Mouse (Mus musculus) neural tube, embryonic 15.5 days (tissue): ENCODE data around the gene Fuk. TPM values are rescaled to one million over a fixed set of nuclear protein-coding genes. Genes with fewer than 3 reads are reported as not detected.

Experiments
- ATAC-seq: fragments of 200-750 bp; cut with Nextera tagmentation; 2 replicates; pipeline ENCODE4 v1.8.0; 2017; ENCODE audit warnings: mild to moderate bottlenecking, moderate TSS enrichment, moderate library complexity; ENCODE audit not compliant: low FRiP score
- H3K27ac ChIP-seq: fragments of 300-500 bp; sonication (generic); replicated peaks from 2 replicates; pipeline ENCODE4 v1.5.1; 2015; ENCODE audit warnings: mild to moderate bottlenecking, inconsistent platforms
- H3K27me3 ChIP-seq: fragments of 300-500 bp; sonication (generic); replicated peaks from 2 replicates; pipeline ENCODE4 v1.6.1; 2015; ENCODE audit warnings: inconsistent platforms
- H3K36me3 ChIP-seq: fragments of 300-500 bp; sonication (generic); 2 replicates; pipeline ENCODE4 v1.6.1; 2015; ENCODE audit warnings: inconsistent platforms
- H3K4me1 ChIP-seq: fragments of 300-500 bp; sonication (generic); 2 replicates; pipeline ENCODE4 v1.6.1; 2015; ENCODE audit warnings: inconsistent platforms
- H3K4me2 ChIP-seq: fragments of 300-500 bp; sonication (generic); 2 replicates; pipeline ENCODE4 v1.6.1; 2015; ENCODE audit warnings: inconsistent platforms, mild to moderate bottlenecking, moderate library complexity
- H3K4me3 ChIP-seq: fragments of 300-500 bp; sonication (generic); replicated peaks from 2 replicates; pipeline ENCODE4 v1.5.1; 2015; ENCODE audit warnings: mild to moderate bottlenecking, inconsistent platforms
- H3K9ac ChIP-seq: fragments of 300-500 bp; sonication (generic); replicated peaks from 2 replicates; pipeline ENCODE4 v1.6.1; 2015; ENCODE audit warnings: mild to moderate bottlenecking, inconsistent platforms
- H3K9me3 ChIP-seq: fragments of 300-500 bp; sonication (generic); replicated peaks from 2 replicates; pipeline ENCODE4 v1.6.1; 2016; ENCODE audit warnings: inconsistent platforms
- WGBS: fragments of 180-500 bp; shearing (Covaris S2); methylation state at CpG from one replicate; pipeline ENCODE4 v1.1.7; 2015; ENCODE audit warnings: mixed read lengths; 5-methylcytosine and 5-hydroxymethylcytosine counted together
- polyA plus RNA-seq: library from polyadenylated mRNA; unstranded; fragments of >200 nt; fragmentation: Nextera tagmentation; extraction: Ambion mirVana; gene quantifications from 2 replicates; pipeline ENCODE4 v1.2.1, GENCODE M21; 2015

The Fuk gene
- 7.3 and 7.5 TPM in 2 replicates for polyA plus RNA-seq

DNA sequence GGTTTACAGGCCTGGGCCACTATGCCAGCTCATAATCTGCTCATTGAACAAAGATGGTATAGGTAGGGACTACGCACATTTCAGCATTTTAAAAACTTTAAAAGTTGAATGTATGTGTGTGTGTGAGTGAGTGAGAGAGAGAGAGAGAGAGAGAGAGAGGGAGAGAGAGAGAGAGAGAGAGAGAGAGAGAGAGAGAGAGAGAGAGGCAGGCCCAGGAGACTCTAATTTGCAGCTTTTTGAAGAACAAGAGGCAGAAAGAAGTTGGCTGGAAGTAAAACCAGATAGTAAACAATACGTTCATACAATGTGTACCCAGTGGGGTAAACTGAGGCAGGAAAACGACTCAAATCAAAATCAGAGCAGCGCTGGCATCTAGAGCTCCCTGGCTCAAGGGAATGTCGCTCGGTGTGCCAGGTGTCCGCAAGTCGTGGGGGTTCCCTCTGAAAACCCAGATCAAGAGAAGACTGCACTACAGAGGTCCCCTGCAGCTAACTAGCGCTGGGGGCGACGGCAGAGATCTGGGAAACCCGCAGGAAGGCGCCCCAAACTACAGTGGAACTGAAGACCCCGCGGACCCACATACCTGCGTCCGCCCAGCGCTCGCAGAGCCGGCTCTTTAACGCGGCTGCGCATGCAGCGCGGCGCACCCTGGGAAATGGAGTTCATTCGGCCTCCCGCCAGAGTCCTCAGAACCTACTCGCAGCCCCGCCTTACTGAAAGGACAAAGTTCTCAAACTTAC lies at the start of gene Fuk:
Gene Fuk, minus strand, starts transcription at position 650 of the 740 bp plus-strand sequence.
- Histone ChIP-seq H3K27me3 (no peaks in the 10 kb centered on the region), H3K36me3 (0 out of 2 replicates have a peak, but pooled peaks cover 12% of the 10 kb centered on the region), H3K27ac (no peak within 1 kb of the TSS), H3K9me3 (no peaks in the 10 kb centered on the region), H3K4me1 (peaks cover 6% of the 10 kb centered on the region), H3K9ac (peak within 1 kb of the TSS; percentile 65), H3K4me2 (peak within 1 kb of the TSS; percentile 65), H3K4me3 (peak within 1 kb of the TSS; percentile 73)
- WGBS = 3% methylated on average over 30 of the region's 30 CpGs
- ATAC-seq = peak; percentile 96

DNA sequence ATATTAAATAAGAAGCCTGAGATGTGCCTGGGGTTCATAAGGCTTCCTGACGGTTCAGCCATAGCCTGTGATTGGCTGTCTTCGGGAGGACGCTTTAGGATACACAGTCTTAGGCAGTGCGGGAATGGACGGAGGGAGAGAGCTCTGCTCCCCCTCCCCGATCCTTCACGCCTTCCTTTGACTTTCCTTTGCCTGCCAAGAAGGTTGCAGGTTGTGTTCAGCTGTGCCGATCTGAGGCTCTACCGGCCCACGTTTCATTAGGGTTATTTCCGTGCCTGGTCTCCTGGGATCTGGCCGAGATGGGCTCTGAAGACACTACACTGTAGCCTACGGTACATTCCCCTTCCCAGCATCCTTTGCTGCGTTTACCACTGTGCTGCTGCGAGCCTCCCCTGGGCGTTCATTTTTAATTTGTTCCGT lies 47.8 kb upstream of the Fuk start:
- peak; percentile 86 for ATAC-seq
- no peaks in the 10 kb centered on the region for H3K9me3 ChIP-seq

DNA sequence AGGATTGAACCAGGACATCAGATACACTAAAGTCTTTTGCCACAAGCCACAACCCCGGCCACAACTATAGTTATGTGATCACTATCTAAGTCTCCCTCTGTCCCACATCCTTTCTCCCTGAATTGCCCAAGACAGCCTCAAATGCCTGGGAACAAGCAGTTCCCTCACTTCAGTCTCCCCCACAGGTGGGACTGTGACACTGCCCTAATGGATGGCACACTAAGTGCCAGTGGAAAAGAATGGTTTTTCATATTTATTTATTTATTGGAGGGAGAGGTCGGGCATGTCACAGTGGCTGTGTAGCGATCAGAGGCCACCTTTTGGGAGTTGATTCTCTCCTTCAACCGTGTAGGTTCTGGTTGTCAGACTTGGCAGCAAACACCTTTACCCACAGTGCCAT lies 43.4 kb upstream of the Fuk start:
- H3K27me3 ChIP-seq = no peaks in the 10 kb centered on the region
- no peak overlapping the region for H3K9ac ChIP-seq
- no peaks in the 10 kb centered on the region for H3K36me3 ChIP-seq
- H3K9me3 ChIP-seq = no peaks in the 10 kb centered on the region
- ATAC-seq = no peak
- no peak overlapping the region for H3K4me3 ChIP-seq
- WGBS = 79% methylated on average over 4 of the region's 4 CpGs
- peaks cover 12% of the 10 kb centered on the region for H3K4me1 ChIP-seq
- H3K4me2 ChIP-seq = no peak overlapping the region
- no peak overlapping the region for H3K27ac ChIP-seq

More for the DNA sequence above, 47.8 kb upstream of the Fuk start:
- peaks cover 8% of the 10 kb centered on the region; the same call in 1 of the 2 replicates for H3K4me1 ChIP-seq
- WGBS = 64% methylated on average over 17 of the region's 17 CpGs
- no peaks in the 10 kb centered on the region for H3K27me3 ChIP-seq
- no peaks in the 10 kb centered on the region for H3K36me3 ChIP-seq
- H3K27ac ChIP-seq = peak overlapping the region; percentile 73
- peak overlapping the region; percentile 42 for H3K4me2 ChIP-seq
- no peak overlapping the region for H3K9ac ChIP-seq
- peak overlapping the region; percentile 13; the same call in 1 of the 2 replicates for H3K4me3 ChIP-seq

DNA sequence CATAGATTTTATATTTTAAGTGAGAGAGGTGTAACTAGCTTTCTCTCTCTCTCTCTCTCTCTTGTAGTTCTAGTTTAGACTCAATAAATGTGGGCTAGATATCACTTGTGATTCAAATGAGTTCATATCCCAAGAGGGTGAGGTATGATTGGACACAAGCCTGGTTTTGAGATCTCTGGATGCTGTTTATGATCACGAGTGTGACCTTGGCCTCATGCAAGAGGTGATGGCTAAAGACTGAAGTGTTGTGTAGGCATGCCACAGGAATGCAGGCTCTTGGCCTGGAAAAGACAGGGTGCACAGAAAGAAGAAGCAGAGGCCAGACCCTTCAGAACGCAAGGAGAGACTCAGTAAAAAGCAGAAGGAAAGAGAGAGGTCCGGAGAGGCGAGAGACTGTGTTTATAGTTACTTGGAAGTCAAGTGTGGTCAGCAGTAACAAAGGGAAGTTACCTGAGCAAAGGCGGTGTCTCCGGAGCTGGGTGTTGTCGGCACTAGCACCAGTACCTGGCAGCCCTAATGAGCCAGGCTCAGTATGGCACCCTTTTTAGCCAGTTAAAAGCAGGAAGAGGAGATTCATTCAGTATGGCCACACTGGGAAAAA lies 42.1 kb upstream of the Fuk start:
- Histone ChIP-seq H3K36me3 (no peaks in the 10 kb centered on the region), H3K4me1 (peaks cover 6% of the 10 kb centered on the region)
- 89% methylated on average over 7 of the region's 7 CpGs for WGBS

DNA sequence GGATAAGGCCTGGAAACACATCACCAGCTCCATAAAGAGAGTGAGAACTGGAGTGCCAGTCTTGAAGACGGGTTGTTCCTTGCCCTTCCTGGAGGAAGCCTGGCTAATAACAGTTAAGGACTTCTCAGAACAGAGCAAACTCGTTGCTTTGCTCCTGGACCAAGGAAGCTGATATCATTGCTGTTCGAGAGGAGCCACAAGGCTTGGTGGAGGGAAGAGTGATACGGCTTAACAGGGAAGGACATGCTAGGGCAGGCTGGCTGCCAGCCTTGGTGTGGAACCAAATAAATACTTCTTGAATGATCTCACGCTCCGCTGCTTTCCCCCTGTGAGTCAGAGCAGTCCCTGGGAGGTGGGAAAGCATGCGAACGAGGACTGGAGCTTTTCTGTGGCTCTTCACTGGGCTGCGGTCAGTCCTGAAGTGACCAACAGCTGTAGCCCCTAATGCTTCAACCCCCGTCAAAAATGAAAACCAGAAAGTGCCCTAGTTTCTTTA lies 39.2 kb upstream of the Fuk start:
- peaks cover 10% of the 10 kb centered on the region for H3K4me1 ChIP-seq
- no peak overlapping the region for H3K4me2 ChIP-seq
- H3K27ac ChIP-seq = no peak overlapping the region
- no peak for ATAC-seq
- 49% methylated on average over 10 of the region's 10 CpGs for WGBS
- H3K27me3 ChIP-seq = no peaks in the 10 kb centered on the region
- H3K9ac ChIP-seq = no peak overlapping the region
- no peak overlapping the region for H3K4me3 ChIP-seq
- H3K36me3 ChIP-seq = no peaks in the 10 kb centered on the region
- no peaks in the 10 kb centered on the region for H3K9me3 ChIP-seq

More for the DNA sequence above, 42.1 kb upstream of the Fuk start:
- no peak for ATAC-seq
- Histone ChIP-seq H3K27me3 (no peaks in the 10 kb centered on the region), H3K4me3 (no peak overlapping the region), H3K9me3 (no peaks in the 10 kb centered on the region), H3K9ac (no peak overlapping the region), H3K27ac (no peak overlapping the region), H3K4me2 (no peak overlapping the region)

DNA sequence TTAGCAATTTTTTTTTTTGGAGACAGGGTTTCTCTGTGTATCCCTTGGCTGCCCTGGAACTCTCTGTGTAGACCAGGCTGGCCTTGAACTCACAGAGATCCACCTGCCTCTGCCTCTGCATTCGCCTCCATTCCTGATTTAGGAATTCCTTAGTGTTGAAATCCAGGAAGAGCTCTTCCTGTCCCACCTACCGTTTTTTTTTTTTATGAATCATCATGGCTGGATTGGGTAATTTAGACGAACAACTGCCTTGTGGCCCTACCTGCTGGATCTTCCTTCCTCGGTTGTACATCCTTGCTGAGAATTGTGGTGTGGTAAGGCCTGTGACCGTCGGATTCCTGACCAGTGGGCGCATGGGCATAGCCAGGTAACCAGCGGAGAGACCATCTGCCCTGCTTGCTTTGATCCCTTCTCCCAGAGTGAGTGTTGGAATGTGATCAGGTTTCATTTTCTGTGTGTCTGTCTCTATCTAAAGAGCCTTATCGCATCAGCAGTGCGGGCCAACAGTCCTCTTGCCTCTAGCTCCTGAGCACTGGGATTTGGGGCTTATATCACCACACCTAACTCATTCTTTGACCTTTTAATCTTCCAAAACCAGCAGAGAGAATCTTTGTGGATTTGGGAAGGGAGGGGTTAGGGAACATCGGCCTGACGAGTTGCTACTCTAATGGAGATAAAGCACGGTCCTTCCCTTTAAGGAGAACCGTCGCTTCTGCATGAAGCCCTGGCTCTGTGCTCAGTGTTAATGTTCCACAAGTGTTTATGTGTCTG lies 38.6 kb upstream of the Fuk start:
- H3K9me3 ChIP-seq = no peaks in the 10 kb centered on the region
- no peak overlapping the region for H3K9ac ChIP-seq
- H3K4me1 ChIP-seq = peaks cover 10% of the 10 kb centered on the region
- ATAC-seq = no peak
- no peak overlapping the region for H3K4me2 ChIP-seq
- 90% methylated on average over 15 of the region's 15 CpGs for WGBS
- no peak overlapping the region for H3K27ac ChIP-seq
- H3K36me3 ChIP-seq = no peaks in the 10 kb centered on the region
- H3K27me3 ChIP-seq = no peaks in the 10 kb centered on the region
- H3K4me3 ChIP-seq = no peak overlapping the region

DNA sequence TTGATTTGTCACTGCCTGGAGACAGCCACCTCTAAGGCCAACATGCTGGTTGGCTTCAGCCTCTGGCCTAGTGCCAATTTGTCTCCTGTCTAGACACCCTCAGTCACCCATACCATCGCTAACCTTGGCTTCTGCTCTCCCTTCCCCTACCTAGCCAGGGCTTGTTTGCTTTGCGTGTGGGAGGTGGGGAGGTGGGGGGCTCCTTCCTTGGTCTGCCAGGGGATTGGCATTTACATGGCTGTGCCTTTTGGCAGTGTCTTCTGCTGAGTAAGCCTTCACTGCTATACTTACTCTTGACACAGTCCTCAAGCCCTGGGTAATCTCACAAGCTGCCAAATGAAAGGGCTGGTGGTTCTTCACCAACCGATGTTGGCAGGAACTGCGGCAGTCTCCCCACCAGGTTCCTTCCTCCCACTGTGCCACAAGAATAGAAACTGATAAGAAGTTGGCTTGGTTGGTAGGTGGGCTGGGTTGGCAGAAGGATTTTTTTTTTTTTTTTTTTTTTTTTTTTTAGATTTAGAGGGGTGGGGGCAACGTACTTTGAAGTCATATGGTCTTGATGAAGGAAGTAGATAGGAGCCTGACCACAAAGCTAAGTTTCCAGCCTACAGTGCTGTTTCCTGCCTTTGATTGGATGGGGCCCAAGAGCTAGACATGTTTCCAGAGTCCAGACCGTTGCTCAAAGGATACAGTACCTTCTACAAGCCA lies 36.7 kb upstream of the Fuk start:
- Histone ChIP-seq H3K4me1 (peaks cover 10% of the 10 kb centered on the region), H3K27me3 (no peaks in the 10 kb centered on the region), H3K27ac (peak overlapping the region; percentile 2; the same call in 1 of the 2 replicates), H3K4me2 (no peak overlapping the region), H3K36me3 (no peaks in the 10 kb centered on the region), H3K4me3 (no peak overlapping the region), H3K9me3 (no peaks in the 10 kb centered on the region), H3K9ac (no peak overlapping the region)
- no peak for ATAC-seq
- WGBS = 85% methylated on average over 6 of the region's 6 CpGs

DNA sequence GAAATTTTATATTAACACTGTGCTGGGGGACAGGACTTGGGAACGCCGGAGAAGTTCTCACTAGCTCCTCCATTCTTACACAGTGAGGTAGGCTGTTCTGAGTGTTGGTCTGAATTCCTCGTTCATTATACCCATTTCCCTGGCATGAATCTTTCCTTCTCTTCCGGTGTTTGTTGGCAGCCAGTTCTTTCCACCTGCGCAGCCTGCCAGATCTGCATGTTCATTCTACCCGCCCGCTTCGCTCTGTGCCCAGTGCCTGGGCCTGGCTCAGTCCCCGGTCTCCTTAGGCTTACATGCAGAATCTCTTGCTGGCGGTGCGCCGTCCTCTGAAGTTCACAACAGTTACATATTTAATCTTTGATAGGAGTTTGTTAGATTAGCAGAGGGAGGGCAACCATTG lies 33.9 kb upstream of the Fuk start:
- Histone ChIP-seq H3K9me3 (no peaks in the 10 kb centered on the region), H3K4me2 (no peak overlapping the region), H3K27me3 (no peaks in the 10 kb centered on the region), H3K27ac (no peak overlapping the region), H3K9ac (no peak overlapping the region), H3K4me1 (peaks cover 4% of the 10 kb centered on the region; the same call in 1 of the 2 replicates), H3K36me3 (no peaks in the 10 kb centered on the region), H3K4me3 (no peak overlapping the region)
- ATAC-seq = no peak
- 98% methylated on average over 12 of the region's 12 CpGs for WGBS

DNA sequence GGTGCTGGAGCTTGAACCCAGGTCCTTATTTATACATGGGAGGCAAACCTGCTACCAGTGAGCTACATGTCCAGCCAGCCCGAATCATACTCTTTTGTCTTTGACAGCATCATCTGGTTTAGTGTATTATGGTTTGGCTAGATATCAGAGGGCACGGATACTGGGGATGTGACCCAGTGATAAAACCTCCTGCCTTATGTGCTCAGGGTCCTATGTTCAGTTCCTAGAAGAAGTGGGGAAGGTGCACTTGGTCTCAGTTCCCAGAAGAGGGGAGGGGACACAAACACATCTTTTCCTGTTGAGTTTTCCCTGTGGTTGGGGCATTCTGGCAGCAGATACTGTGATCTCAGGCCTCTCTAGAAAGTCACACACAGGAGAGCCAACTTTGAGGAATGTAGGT lies 31.0 kb upstream of the Fuk start:
- Histone ChIP-seq H3K27ac (no peak overlapping the region), H3K4me3 (no peak overlapping the region), H3K9ac (no peak overlapping the region), H3K4me2 (no peak overlapping the region), H3K36me3 (peaks cover 3% of the 10 kb centered on the region; the same call in 1 of the 2 replicates), H3K4me1 (peaks cover 11% of the 10 kb centered on the region), H3K9me3 (no peaks in the 10 kb centered on the region), H3K27me3 (no peaks in the 10 kb centered on the region)
- ATAC-seq = no peak
- 93% methylated on average over 2 of the region's 2 CpGs for WGBS

DNA sequence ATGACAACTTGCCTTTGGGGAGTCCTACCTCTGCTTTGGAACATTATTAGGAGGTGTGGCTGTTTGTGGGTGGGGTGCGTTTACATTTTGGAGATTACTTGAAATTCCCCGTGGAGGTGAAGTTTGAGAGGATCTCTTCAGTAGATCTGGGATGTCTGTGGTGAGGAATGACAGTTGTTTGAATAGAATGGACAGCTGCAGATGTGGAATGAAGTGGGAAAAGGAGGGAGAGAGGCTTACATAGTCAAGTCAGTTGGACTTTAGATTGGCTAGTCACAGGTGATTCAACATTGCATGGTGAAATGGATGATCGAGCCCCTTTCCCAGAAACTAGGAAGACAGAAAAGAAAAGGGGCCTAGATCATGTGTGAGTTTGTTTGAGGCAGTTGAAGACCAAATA lies 30.2 kb upstream of the Fuk start:
- peaks cover 15% of the 10 kb centered on the region for H3K4me1 ChIP-seq
- H3K27ac ChIP-seq = no peak overlapping the region
- no peak overlapping the region for H3K9ac ChIP-seq
- peaks cover 3% of the 10 kb centered on the region; the same call in 1 of the 2 replicates for H3K36me3 ChIP-seq
- H3K4me2 ChIP-seq = no peak overlapping the region
- ATAC-seq = no peak
- 96% methylated on average over 3 of the region's 3 CpGs for WGBS
- no peaks in the 10 kb centered on the region for H3K27me3 ChIP-seq
- H3K4me3 ChIP-seq = no peak overlapping the region
- H3K9me3 ChIP-seq = no peaks in the 10 kb centered on the region
